Mouse (Mus musculus) lung, embryonic 15.5 days (tissue): ENCODE measurements around the gene Tle3. TPM values are rescaled to one million over a fixed set of nuclear protein-coding genes. Genes with fewer than 3 reads are reported as not detected.
A peak's percentile ranks its signal among the peaks of the same experiment; 100 is the strongest.

Experiments used
- ATAC-seq: fragments of 200-750 bp; cut with Nextera tagmentation; 2 replicates; pipeline ENCODE4 v1.8.0; 2017; ENCODE audit warnings: moderate number of reproducible peaks, borderline replicate concordance; ENCODE audit not compliant: low FRiP score, low TSS enrichment; ENCODE audit errors: extremely low read depth
- H3K27ac ChIP-seq: fragments of 300-500 bp; sonication (generic); 2 replicates; pipeline ENCODE4 v1.5.1; 2015; ENCODE audit warnings: moderate library complexity, mild to moderate bottlenecking, inconsistent platforms
- H3K27me3 ChIP-seq: fragments of 300-500 bp; sonication (generic); 2 replicates; pipeline ENCODE4 v1.6.1; 2015; ENCODE audit warnings: inconsistent platforms
- H3K36me3 ChIP-seq: fragments of 300-500 bp; sonication (generic); 2 replicates; pipeline ENCODE4 v1.6.1; 2015; ENCODE audit warnings: inconsistent platforms
- H3K4me1 ChIP-seq: fragments of 300-500 bp; sonication (generic); 2 replicates; pipeline ENCODE4 v1.6.1; 2015; ENCODE audit warnings: inconsistent platforms
- H3K4me2 ChIP-seq: fragments of 300-500 bp; sonication (generic); 2 replicates; pipeline ENCODE4 v1.6.1; 2015; ENCODE audit warnings: inconsistent platforms, mild to moderate bottlenecking, moderate library complexity
- H3K4me3 ChIP-seq: fragments of 300-500 bp; sonication (generic); 2 replicates; pipeline ENCODE4 v1.5.1; 2015; ENCODE audit warnings: mild to moderate bottlenecking, inconsistent platforms
- H3K9ac ChIP-seq: fragments of 300-500 bp; sonication (generic); 2 replicates; pipeline ENCODE4 v1.6.1; 2015; ENCODE audit warnings: inconsistent platforms
- H3K9me3 ChIP-seq: fragments of 300-500 bp; sonication (generic); 2 replicates; pipeline ENCODE4 v1.6.1; 2016; ENCODE audit warnings: inconsistent platforms
- WGBS: fragments of 180-500 bp; shearing (Covaris S2); methylation state at CpG from one replicate; pipeline ENCODE4 v1.1.7; 2015; 5-methylcytosine and 5-hydroxymethylcytosine counted together
- polyA plus RNA-seq: library from polyadenylated mRNA; unstranded; fragments of >200 nt; fragmentation: Nextera tagmentation; extraction: Ambion mirVana; gene quantifications from 2 replicates; pipeline ENCODE4 v1.2.1, GENCODE M21; 2015

The Tle3 gene
- polyA plus RNA-seq, 1 experiment from 2014 or later = 27.1 TPM

DNA sequence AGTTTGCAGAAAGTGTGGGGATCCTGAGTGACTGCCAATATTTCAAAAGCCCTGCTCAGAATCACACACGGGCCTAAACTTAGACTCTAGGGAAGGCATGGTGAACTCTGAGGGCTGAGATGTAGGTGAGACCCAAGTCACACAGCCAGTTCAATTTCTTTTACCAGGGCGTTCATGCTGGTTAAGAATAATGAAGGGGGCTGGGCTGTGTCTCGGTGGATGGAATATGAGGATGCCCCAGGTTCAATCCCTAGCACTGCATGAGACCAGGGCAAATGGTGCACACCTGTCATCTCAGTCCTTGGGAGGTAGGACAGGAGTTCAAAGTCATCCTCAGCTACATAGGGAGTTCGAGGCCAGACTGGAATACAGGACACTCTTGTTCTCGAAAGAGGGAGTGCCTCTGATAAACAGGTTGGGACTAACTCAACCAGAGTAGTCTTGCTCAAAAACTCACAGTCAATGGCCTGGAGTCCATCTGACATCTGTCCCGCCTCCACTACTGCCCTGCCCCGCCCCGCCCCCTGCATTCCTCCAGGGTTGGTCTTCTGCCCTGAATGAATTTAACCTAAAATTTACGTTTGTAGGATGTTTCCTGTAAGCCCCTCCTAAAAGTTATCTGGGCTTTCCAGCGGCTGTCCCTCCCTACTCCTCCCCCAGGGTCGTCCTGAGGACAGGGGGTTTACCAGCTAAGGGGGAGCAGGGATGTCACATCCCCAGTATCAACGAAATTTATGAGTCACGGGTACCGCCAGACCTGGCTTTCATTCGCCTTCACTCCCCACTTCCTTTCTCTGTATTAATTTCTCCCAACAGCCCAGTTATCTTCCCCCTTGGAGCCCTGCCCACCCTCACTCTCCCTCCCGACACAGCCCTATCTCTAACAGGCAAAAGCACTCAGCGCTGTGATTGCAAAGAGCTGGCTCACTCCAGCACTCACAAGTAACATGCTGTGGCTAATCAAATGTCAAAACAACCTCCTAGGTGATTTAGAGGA lies 35.3 kb upstream of the Tle3 start:
- peak overlapping the region; percentile 19 for H3K4me2 ChIP-seq
- peak; percentile 83 for ATAC-seq
- H3K4me1 ChIP-seq = peaks cover 36% of the 10 kb centered on the region
- no peak overlapping the region for H3K9ac ChIP-seq
- 16% methylated on average over 17 of the region's 17 CpGs for WGBS
- H3K36me3 ChIP-seq = no peaks in the 10 kb centered on the region
- H3K9me3 ChIP-seq = no peaks in the 10 kb centered on the region
- H3K4me3 ChIP-seq = no peak overlapping the region
- peaks cover 95% of the 10 kb centered on the region for H3K27me3 ChIP-seq
- H3K27ac ChIP-seq = no peak overlapping the region; the same call in 1 of the 2 replicates

GRCm38 (mm10) chr9:61337665-61338064 lies 34.5 kb upstream of the Tle3 start:
- no peak overlapping the region for H3K27ac ChIP-seq
- no peak overlapping the region; the same call in 1 of the 2 replicates for H3K4me2 ChIP-seq
- no peak for ATAC-seq

DNA sequence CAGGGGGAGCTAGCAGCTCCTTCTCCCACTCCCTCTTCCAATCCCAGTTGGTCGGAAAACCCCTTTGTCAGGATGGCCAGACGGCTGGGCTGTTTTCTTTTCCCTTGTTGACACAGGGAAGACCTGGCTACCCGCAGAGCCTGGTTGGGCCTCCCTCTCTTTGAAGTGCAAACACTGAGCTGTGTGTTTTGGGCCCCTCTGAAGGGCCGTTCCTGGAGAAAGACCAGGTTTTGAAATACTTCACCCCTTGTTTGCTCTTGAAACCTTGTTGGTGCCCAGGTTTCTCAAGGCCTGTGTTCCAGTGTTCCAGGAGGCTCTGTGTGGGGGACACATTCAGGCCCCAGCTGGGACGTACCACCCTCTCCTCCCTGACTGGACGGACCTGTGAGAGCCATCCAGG lies 32.9 kb upstream of the Tle3 start:
- Histone ChIP-seq H3K9ac (no peak overlapping the region), H3K4me1 (peaks cover 36% of the 10 kb centered on the region), H3K36me3 (no peaks in the 10 kb centered on the region), H3K9me3 (no peaks in the 10 kb centered on the region), H3K27me3 (peaks cover 95% of the 10 kb centered on the region), H3K4me3 (no peak overlapping the region), H3K4me2 (no peak overlapping the region; the same call in 1 of the 2 replicates), H3K27ac (no peak overlapping the region)
- 51% methylated on average over 6 of the region's 6 CpGs for WGBS
- no peak for ATAC-seq

More at GRCm38 (mm10) chr9:61337665-61338064, 34.5 kb upstream of the Tle3 start:
- H3K9ac ChIP-seq = no peak overlapping the region
- H3K9me3 ChIP-seq = no peaks in the 10 kb centered on the region
- 7% methylated on average over 9 of the region's 9 CpGs for WGBS
- H3K4me1 ChIP-seq = peaks cover 36% of the 10 kb centered on the region
- H3K27me3 ChIP-seq = peaks cover 95% of the 10 kb centered on the region
- no peak overlapping the region for H3K4me3 ChIP-seq
- no peaks in the 10 kb centered on the region for H3K36me3 ChIP-seq

- H3K9me3 ChIP-seq = no peaks in the 10 kb centered on the region
- H3K4me1 ChIP-seq = peaks cover 36% of the 10 kb centered on the region
- no peak overlapping the region for H3K4me3 ChIP-seq
- H3K4me2 ChIP-seq = no peak overlapping the region
- WGBS = 73% methylated on average over 2 of the region's 2 CpGs
- H3K27ac ChIP-seq = no peak overlapping the region
- H3K36me3 ChIP-seq = no peaks in the 10 kb centered on the region
- H3K27me3 ChIP-seq = peaks cover 95% of the 10 kb centered on the region
- no peak for ATAC-seq
- no peak overlapping the region for H3K9ac ChIP-seq
Measured at GRCm38 (mm10) chr9:61340333-61340732, 31.8 kb upstream of the Tle3 start.

DNA sequence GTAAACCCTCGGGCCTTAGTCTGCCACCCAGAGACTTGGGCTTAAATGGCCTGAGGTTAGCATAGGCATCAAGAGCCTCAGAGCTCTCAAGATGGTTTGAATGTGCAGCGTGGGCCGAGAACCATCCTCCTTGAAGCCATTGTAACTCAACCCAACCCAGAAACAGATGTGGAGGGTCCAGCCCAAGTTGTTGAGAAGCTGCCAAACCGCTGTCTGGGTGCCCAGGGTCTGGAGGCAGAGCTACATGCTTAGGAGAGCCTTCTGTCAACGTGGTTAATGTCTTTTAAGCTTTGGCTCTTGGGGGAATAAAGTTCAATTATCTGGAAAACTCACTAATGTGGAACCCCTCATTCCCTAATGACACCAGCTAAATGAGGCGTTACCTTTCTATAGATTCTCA lies 29.9 kb upstream of the Tle3 start:
- no peak overlapping the region for H3K4me2 ChIP-seq
- 75% methylated on average over 6 of the region's 6 CpGs for WGBS
- peaks cover 30% of the 10 kb centered on the region for H3K4me1 ChIP-seq
- no peaks in the 10 kb centered on the region for H3K36me3 ChIP-seq
- H3K9ac ChIP-seq = no peak overlapping the region
- no peak overlapping the region for H3K27ac ChIP-seq
- no peaks in the 10 kb centered on the region for H3K9me3 ChIP-seq
- H3K27me3 ChIP-seq = peaks cover 93% of the 10 kb centered on the region
- ATAC-seq = no peak
- H3K4me3 ChIP-seq = no peak overlapping the region

DNA sequence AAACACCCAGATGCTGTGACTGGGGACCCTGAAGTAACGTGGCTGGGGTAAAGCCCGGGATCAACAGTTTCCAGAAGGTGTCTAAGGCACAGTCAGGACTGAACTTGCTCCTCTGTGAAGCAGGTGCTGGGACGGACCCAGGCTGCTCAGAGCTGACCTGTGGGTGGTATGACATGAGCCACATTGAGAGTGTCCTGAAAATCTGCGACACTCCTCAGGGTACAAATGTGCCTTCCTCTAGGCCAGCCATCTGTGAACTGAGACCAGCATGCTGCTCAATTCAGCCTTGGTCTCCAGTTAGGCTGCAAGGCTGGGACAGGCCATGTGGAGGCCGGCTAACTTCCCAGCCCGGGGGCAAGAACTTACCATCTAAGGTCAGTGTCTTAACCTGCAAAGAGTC lies 27.5 kb upstream of the Tle3 start:
- peaks cover 83% of the 10 kb centered on the region for H3K27me3 ChIP-seq
- H3K4me2 ChIP-seq = no peak overlapping the region
- no peaks in the 10 kb centered on the region for H3K36me3 ChIP-seq
- H3K9ac ChIP-seq = no peak overlapping the region
- H3K9me3 ChIP-seq = no peaks in the 10 kb centered on the region
- WGBS = 48% methylated on average over 6 of the region's 6 CpGs
- no peak overlapping the region for H3K27ac ChIP-seq
- no peak overlapping the region for H3K4me3 ChIP-seq
- no peak for ATAC-seq
- peaks cover 20% of the 10 kb centered on the region for H3K4me1 ChIP-seq

DNA sequence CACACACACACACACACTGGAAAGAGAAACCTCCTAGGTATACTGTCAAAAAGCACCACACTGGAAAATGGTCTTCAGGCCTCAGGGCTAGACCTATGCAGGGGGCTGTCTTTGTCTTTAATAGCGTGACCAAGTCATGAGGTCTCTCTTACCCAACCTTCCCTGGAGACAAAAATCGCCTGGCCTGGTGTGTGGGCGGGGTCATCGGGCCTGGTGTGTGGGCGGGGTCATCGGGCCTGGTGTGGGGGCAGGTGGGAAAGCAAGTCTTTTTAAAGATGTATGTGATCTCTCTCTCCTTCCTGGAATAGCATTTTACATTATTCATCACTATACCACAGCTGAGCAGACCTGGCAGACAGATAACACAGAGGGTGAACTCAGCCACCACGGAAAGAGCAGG lies 25.2 kb upstream of the Tle3 start:
- Histone ChIP-seq H3K27me3 (peaks cover 64% of the 10 kb centered on the region), H3K27ac (no peak overlapping the region), H3K4me1 (peaks cover 38% of the 10 kb centered on the region), H3K9ac (no peak overlapping the region), H3K9me3 (no peaks in the 10 kb centered on the region), H3K36me3 (no peaks in the 10 kb centered on the region), H3K4me3 (no peak overlapping the region), H3K4me2 (no peak overlapping the region)
- no peak for ATAC-seq
- 27% methylated on average over 7 of the region's 7 CpGs for WGBS

DNA sequence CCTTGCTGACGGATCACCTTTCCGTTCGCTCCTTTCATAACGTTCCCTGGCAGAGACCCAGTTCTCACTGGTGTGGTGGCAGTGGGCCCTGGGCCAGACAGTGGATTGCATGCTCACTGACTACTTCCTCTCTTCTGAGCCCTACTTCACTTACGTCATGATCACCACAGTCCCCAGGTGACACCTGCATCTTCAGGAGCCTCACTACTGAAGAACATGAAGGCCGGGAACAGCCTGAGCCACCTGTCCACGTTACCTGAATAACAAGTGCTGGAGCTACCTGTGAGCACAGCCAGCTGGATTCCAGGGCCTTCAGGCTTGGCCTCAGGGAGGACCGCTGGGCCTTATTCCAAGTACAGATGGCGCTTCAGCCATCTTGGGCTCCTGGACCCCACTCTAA lies 24.1 kb upstream of the Tle3 start:
- Histone ChIP-seq H3K4me2 (no peak overlapping the region), H3K36me3 (no peaks in the 10 kb centered on the region), H3K4me3 (no peak overlapping the region), H3K9ac (no peak overlapping the region), H3K9me3 (no peaks in the 10 kb centered on the region), H3K4me1 (peaks cover 44% of the 10 kb centered on the region), H3K27me3 (peaks cover 57% of the 10 kb centered on the region), H3K27ac (no peak overlapping the region)
- no peak for ATAC-seq
- 62% methylated on average over 9 of the region's 9 CpGs for WGBS

DNA sequence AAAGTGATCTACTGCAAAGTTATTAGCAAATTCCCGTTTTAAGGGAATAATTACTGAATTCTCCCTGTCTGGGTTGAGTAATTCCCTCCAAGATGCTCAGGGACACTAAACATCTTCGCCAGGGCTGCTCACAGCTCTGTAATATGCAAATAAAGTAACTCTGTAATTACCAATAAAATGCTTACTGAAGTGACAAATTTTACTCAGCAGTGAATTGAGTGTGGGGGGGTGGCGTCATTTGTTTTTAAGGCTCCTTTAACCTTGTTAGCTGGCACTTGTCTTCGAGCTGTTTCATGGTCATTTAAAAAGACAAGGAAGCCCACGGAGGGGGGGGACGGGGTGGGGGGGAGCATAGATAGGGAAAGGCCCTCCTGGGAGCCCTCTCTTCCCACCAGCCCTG lies 23.6 kb upstream of the Tle3 start:
- Histone ChIP-seq H3K27ac (no peak overlapping the region), H3K4me1 (peaks cover 44% of the 10 kb centered on the region), H3K4me2 (no peak overlapping the region), H3K27me3 (peaks cover 51% of the 10 kb centered on the region), H3K36me3 (no peaks in the 10 kb centered on the region), H3K9me3 (no peaks in the 10 kb centered on the region), H3K4me3 (no peak overlapping the region), H3K9ac (no peak overlapping the region)
- no peak for ATAC-seq
- WGBS = 78% methylated on average over 6 of the region's 6 CpGs

DNA sequence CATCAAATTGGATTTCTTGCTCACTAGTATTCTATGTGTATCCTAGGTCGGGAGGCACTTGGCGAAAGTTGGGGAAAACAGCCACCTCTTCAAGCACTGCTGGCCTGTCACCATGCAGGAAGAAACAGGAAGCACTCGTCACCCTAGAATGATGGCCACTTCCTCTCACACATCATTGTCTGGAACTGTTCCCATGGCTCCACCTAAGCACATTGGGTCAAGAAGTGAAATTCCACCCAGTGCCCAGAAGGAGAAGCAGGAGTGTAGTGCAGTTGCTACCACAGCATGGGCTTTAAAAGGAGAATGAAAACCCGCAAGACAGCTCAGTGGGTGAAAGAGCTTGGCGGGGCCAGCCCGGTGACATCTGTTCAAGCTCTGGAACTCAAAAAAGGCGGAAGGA lies 22.5 kb upstream of the Tle3 start:
- Histone ChIP-seq H3K27ac (no peak overlapping the region), H3K9me3 (no peaks in the 10 kb centered on the region), H3K4me1 (peaks cover 44% of the 10 kb centered on the region), H3K9ac (no peak overlapping the region), H3K27me3 (peaks cover 41% of the 10 kb centered on the region), H3K36me3 (no peaks in the 10 kb centered on the region), H3K4me2 (no peak overlapping the region), H3K4me3 (no peak overlapping the region)
- no peak for ATAC-seq
- WGBS = 62% methylated on average over 7 of the region's 7 CpGs

DNA sequence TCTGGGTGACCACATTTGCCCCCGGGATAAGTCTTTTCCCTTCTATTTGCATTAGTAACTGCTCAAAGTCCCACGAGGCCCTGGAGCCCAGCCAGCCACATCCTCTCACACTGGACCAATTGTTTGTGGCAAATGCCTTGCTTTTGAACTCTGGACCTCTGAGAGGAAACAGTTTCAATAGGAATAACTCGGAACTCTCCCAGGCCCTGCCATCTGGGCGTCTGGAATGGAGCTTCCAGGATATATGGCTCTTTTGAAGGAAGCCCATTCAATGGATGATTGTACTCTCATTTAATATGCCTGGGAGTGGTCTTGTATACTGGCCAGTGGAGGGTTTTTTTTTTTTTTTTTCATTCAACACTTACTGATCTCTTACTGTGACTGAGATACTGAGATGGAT lies 21.0 kb upstream of the Tle3 start:
- H3K4me1 ChIP-seq = peaks cover 44% of the 10 kb centered on the region
- H3K36me3 ChIP-seq = no peaks in the 10 kb centered on the region
- 9% methylated on average over 4 of the region's 4 CpGs for WGBS
- no peak overlapping the region for H3K9ac ChIP-seq
- no peak overlapping the region for H3K4me3 ChIP-seq
- no peak overlapping the region for H3K4me2 ChIP-seq
- ATAC-seq = peak; percentile 52; the same call in 1 of the 2 replicates
- no peaks in the 10 kb centered on the region for H3K9me3 ChIP-seq
- no peak overlapping the region for H3K27ac ChIP-seq
- peaks cover 26% of the 10 kb centered on the region for H3K27me3 ChIP-seq

- H3K27ac ChIP-seq = no peak overlapping the region
- no peaks in the 10 kb centered on the region for H3K9me3 ChIP-seq
- no peak overlapping the region for H3K4me3 ChIP-seq
- H3K36me3 ChIP-seq = no peaks in the 10 kb centered on the region
- 57% methylated on average over 4 of the region's 4 CpGs for WGBS
- H3K27me3 ChIP-seq = peaks cover 40% of the 10 kb centered on the region; the same call in 1 of the 2 replicates
- H3K9ac ChIP-seq = no peak overlapping the region
- H3K4me1 ChIP-seq = peaks cover 18% of the 10 kb centered on the region
- no peak for ATAC-seq
- H3K4me2 ChIP-seq = no peak overlapping the region
Measured at GRCm38 (mm10) chr9:61358933-61359332, 13.2 kb upstream of the Tle3 start.
